Mouse (Mus musculus): Measurements from ENCODE around the gene Bbs9. TPM values are rescaled to one million over a fixed set of nuclear protein-coding genes. Genes with fewer than 3 reads are reported as not detected.

Gene Bbs9
- polyA plus RNA-seq (2016; fragmentation: Nextera tagmentation; extraction: Ambion mirVana) = 15.0 and 16.0 TPM in 2 replicates

GRCm38 (mm10) chr9:22475424-22475868, at the start of gene Bbs9:
Gene Bbs9 (plus strand): TSS chr9:22475715.
- Histone ChIP-seq H3K4me1 (replicated peaks) (peaks cover 8% of the 10 kb centered on the region), H3K36me3 (no peaks in the 10 kb centered on the region), H3K9me3 (no peaks in the 10 kb centered on the region), H3K4me3 (peak within 1 kb of the TSS; percentile 71), H3K27ac (peak within 1 kb of the TSS; percentile 82), H3K27me3 (ENCODE audit: insufficient read depth, poor library complexity, severe bottlenecking) (no peaks in the 10 kb centered on the region)
- DNase-seq (ENCODE audit: low spot score) = peak; percentile 93
- WGBS = under 1% methylated on average over 25 of the region's 25 CpGs

DNA sequence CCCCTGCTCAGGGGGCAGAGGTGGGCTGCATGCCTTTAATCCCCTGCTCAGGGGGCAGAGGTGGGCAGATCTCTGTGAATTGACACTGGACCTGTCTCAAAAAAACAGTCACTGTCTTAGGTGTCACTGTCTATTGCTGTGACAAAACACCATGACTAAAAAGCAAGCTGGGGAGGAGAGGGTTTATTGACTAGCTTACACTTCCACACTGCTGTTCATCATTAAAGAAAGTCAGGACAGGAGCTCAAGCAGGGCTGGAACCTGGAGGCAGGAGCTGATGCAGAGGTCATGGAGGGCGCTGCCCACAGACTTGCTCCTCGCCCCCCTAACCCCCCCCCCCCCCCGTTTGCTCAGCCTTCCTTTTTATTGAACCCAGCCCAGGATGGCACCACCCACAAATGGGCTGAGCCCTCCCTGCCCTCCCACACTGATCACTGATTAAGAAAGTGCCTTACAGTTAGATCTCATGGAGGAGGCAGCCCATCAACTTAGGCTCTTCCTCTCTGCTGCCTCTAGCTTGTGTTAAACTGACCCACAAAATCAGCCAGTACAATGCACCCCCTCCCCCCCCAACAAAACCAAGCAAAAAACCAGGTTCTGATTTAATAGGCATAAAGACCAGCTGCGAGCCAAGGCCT, 47.4 kb upstream of the Bbs9 start:
- Histone ChIP-seq H3K9me3 (no peaks in the 10 kb centered on the region), H3K4me3 (no peak overlapping the region), H3K27ac (no peak overlapping the region; the same call in 1 of the 2 replicates), H3K4me1 (replicated peaks) (peaks cover 22% of the 10 kb centered on the region), H3K36me3 (no peaks in the 10 kb centered on the region), H3K27me3 (ENCODE audit: insufficient read depth, poor library complexity, severe bottlenecking) (no peaks in the 10 kb centered on the region)
- DNase-seq (ENCODE audit: low spot score) = no peak
- WGBS = 46% methylated on average over 4 of the region's 4 CpGs

GRCm38 (mm10) chr9:22428666-22429410, 46.7 kb upstream of the Bbs9 start:
- Histone ChIP-seq H3K27me3 (ENCODE audit: insufficient read depth, poor library complexity, severe bottlenecking) (no peaks in the 10 kb centered on the region), H3K36me3 (no peaks in the 10 kb centered on the region), H3K27ac (no peak overlapping the region; the same call in 1 of the 2 replicates), H3K4me3 (no peak overlapping the region), H3K9me3 (no peaks in the 10 kb centered on the region), H3K4me1 (replicated peaks) (peaks cover 22% of the 10 kb centered on the region)
- DNase-seq (ENCODE audit: low spot score) = no peak
- WGBS = 88% methylated on average over 14 of the region's 14 CpGs

DNA sequence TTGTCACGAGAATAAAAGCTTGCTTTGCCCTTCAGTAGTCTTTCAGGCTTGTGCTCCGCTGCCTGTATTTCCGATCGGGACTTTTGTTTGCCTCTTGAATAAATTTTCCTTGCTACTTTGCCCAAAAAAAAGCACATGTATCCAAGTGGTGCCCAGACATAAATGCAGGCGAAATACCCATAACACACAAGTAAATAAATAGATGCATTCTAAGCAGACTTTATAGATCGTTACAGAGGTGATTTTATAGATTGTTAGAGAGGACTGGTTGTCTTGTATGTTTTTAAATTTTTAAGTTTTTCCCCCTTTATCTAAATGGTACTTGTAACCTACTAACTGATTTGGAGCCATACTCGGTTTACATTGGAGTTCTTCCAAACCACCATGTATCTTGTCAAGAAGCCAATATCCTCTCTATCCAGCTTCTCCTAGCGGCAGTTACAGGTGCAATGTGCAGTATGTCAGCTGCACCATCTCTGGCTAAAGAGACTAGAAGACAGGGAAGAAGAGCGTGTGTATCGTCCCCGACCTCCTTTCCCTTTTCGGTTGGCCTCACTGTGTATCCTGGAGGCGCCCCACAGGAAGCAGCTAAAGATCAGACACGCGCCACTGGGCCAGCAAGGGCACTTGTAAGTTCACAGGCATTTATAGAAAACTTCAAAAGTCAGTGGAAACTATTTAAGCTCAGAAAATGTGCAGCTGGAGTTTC, 45.8 kb upstream of the Bbs9 start:
- no peak overlapping the region for H3K27ac ChIP-seq
- no peaks in the 10 kb centered on the region for H3K27me3 ChIP-seq (ENCODE audit: insufficient read depth, poor library complexity, severe bottlenecking)
- H3K4me1 ChIP-seq (replicated peaks) = peaks cover 22% of the 10 kb centered on the region
- no peak for DNase-seq (ENCODE audit: low spot score)
- WGBS = 73% methylated on average over 15 of the region's 15 CpGs
- H3K4me3 ChIP-seq = no peak overlapping the region
- no peaks in the 10 kb centered on the region for H3K36me3 ChIP-seq
- no peaks in the 10 kb centered on the region for H3K9me3 ChIP-seq

DNA sequence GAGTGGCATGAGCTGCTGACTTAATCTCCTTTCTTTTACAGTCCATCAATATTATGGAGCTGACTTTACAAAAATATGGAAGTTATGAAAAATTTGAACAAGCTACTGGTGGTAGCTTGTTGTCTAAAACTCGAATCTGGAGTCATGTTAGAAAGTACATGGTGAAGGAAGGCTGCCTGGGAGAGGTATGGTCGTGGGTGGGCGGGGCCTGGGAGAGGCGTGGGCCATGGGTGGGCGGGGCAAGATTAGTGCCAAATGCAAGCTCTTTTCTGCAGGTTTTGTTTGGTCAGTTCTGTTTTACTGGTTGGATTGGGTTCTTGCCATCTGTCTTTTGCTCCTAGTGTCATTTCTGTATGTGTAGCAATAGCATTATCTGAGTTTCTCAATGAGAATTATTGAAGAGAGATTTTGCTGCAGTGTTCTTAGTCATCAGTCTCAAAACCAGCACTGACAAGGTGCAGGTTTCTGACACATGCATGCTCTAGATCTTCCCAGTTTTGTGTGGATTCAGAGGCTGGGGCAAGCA, 45.1 kb upstream of the Bbs9 start:
- no peak for DNase-seq (ENCODE audit: low spot score)
- no peak overlapping the region for H3K4me3 ChIP-seq

DNA sequence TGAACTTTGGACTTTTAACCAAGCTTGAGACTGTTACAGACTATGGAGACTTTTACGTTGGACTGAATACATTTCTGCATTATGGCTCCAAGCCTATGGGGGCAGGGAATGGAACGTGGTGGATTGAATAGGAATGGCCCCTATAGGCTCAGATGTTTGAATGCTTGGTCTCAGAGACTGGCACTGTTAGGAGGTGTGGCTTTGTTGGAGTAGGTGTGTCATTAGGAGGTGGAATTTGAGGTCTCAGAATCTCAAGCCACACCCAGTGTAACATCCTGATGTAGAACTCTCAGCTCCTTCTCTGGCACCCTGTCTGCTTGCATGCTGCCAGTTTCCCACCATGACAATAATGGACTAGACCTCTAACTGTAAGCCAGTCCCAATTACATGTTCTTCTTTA, 42.3 kb upstream of the Bbs9 start:
- 85% methylated on average over 2 of the region's 2 CpGs for WGBS
- peaks cover 16% of the 10 kb centered on the region for H3K4me1 ChIP-seq (replicated peaks)
- H3K9me3 ChIP-seq = no peaks in the 10 kb centered on the region

More for the DNA sequence above, 45.1 kb upstream of the Bbs9 start:
- peaks cover 22% of the 10 kb centered on the region for H3K4me1 ChIP-seq (replicated peaks)
- no peaks in the 10 kb centered on the region for H3K36me3 ChIP-seq
- WGBS = 48% methylated on average over 5 of the region's 5 CpGs
- no peaks in the 10 kb centered on the region for H3K27me3 ChIP-seq (ENCODE audit: insufficient read depth, poor library complexity, severe bottlenecking)
- H3K9me3 ChIP-seq = no peaks in the 10 kb centered on the region
- H3K27ac ChIP-seq = no peak overlapping the region

GRCm38 (mm10) chr9:22434101-22434500, 41.4 kb upstream of the Bbs9 start:
- Histone ChIP-seq H3K36me3 (no peaks in the 10 kb centered on the region), H3K9me3 (no peaks in the 10 kb centered on the region), H3K27ac (no peak overlapping the region), H3K4me3 (no peak overlapping the region), H3K27me3 (ENCODE audit: insufficient read depth, poor library complexity, severe bottlenecking) (no peaks in the 10 kb centered on the region), H3K4me1 (replicated peaks) (peaks cover 7% of the 10 kb centered on the region)
- DNase-seq (ENCODE audit: low spot score) = no peak
- WGBS = 85% methylated on average over 2 of the region's 2 CpGs

More for the DNA sequence above, 42.3 kb upstream of the Bbs9 start:
- Histone ChIP-seq H3K36me3 (no peaks in the 10 kb centered on the region), H3K27me3 (ENCODE audit: insufficient read depth, poor library complexity, severe bottlenecking) (no peaks in the 10 kb centered on the region), H3K4me3 (no peak overlapping the region), H3K27ac (no peak overlapping the region)
- no peak for DNase-seq (ENCODE audit: low spot score)

GRCm38 (mm10) chr9:22438826-22439225, 36.7 kb upstream of the Bbs9 start:
- 65% methylated on average over 1 of the region's 1 CpGs for WGBS
- H3K27me3 ChIP-seq (ENCODE audit: insufficient read depth, poor library complexity, severe bottlenecking) = no peaks in the 10 kb centered on the region
- 0 out of 2 replicates have a peak, but pooled peaks cover 2% of the 10 kb centered on the region for H3K9me3 ChIP-seq
- H3K4me3 ChIP-seq = no peak overlapping the region
- no peak overlapping the region for H3K27ac ChIP-seq
- peaks cover 11% of the 10 kb centered on the region for H3K36me3 ChIP-seq
- DNase-seq (ENCODE audit: low spot score) = no peak
- no peaks in the 10 kb centered on the region for H3K4me1 ChIP-seq (replicated peaks)

DNA sequence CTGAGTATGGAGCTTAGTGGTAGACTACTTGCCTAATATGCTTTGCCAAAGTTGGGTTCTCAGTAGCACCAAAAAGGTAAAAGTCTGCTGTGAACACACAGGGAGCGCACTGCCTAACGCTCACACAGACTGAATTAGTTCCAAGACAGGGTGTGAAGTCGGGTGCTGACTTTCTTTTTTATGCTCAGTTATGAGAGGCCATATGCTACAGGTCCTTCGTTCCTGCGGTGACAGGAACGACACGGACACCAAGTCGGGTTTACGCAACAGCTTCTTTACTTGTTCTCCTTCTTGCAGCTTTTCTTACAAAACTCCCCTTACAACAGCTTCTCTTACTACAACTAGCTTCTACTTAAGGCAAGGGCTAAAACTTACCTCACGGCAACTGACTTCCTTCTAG, 32.4 kb upstream of the Bbs9 start:
- no peak overlapping the region for H3K27ac ChIP-seq
- no peaks in the 10 kb centered on the region for H3K4me1 ChIP-seq (replicated peaks)
- no peak for DNase-seq (ENCODE audit: low spot score)
- 0 out of 2 replicates have a peak, but pooled peaks cover 2% of the 10 kb centered on the region for H3K9me3 ChIP-seq
- peaks cover 39% of the 10 kb centered on the region for H3K36me3 ChIP-seq
- no peak overlapping the region for H3K4me3 ChIP-seq
- no peaks in the 10 kb centered on the region for H3K27me3 ChIP-seq (ENCODE audit: insufficient read depth, poor library complexity, severe bottlenecking)
- WGBS = 93% methylated on average over 10 of the region's 10 CpGs

GRCm38 (mm10) chr9:22445123-22445522, 30.4 kb upstream of the Bbs9 start:
- no peaks in the 10 kb centered on the region for H3K4me1 ChIP-seq (replicated peaks)
- DNase-seq (ENCODE audit: low spot score) = no peak
- WGBS = 90% methylated on average over 1 of the region's 1 CpGs
- H3K36me3 ChIP-seq = peaks cover 59% of the 10 kb centered on the region
- no peak overlapping the region for H3K27ac ChIP-seq
- H3K9me3 ChIP-seq = 0 out of 2 replicates have a peak, but pooled peaks cover 2% of the 10 kb centered on the region
- H3K4me3 ChIP-seq = no peak overlapping the region
- no peaks in the 10 kb centered on the region for H3K27me3 ChIP-seq (ENCODE audit: insufficient read depth, poor library complexity, severe bottlenecking)

- Histone ChIP-seq H3K4me3 (no peak overlapping the region), H3K27me3 (ENCODE audit: insufficient read depth, poor library complexity, severe bottlenecking) (no peaks in the 10 kb centered on the region), H3K27ac (no peak overlapping the region), H3K4me1 (replicated peaks) (no peaks in the 10 kb centered on the region), H3K36me3 (peaks cover 68% of the 10 kb centered on the region), H3K9me3 (no peaks in the 10 kb centered on the region)
- no peak for DNase-seq (ENCODE audit: low spot score)
- 91% methylated on average over 5 of the region's 5 CpGs for WGBS
These were observed 28.3 kb upstream of the Bbs9 start for GRCm38 (mm10) chr9:22447213-22447612.

GRCm38 (mm10) chr9:22448420-22448819, 27.1 kb upstream of the Bbs9 start:
- Histone ChIP-seq H3K36me3 (peaks cover 80% of the 10 kb centered on the region), H3K27me3 (ENCODE audit: insufficient read depth, poor library complexity, severe bottlenecking) (no peaks in the 10 kb centered on the region), H3K27ac (no peak overlapping the region), H3K4me1 (replicated peaks) (no peaks in the 10 kb centered on the region), H3K4me3 (no peak overlapping the region), H3K9me3 (no peaks in the 10 kb centered on the region)
- 89% methylated on average over 13 of the region's 13 CpGs for WGBS
- no peak for DNase-seq (ENCODE audit: low spot score)
